Mouse (Mus musculus) heart, adult 2 months (tissue): ENCODE measurements around the gene Gm37240.

Experiments used
- CTCF ChIP-seq: fragments of 200-600 bp; IDR thresholded peaks from 2 replicates; pipeline ENCODE4 v1.8.1; 2022; ENCODE audit warnings: antibody characterized with exemption, mild to moderate bottlenecking, moderate library complexity
- POLR2A ChIP-seq: fragments of 200-500 bp; IDR thresholded peaks from 2 replicates; pipeline ENCODE4 v1.6.1; 2011; ENCODE audit warnings: mild to moderate bottlenecking, low read depth, low read length, control low read depth; ENCODE audit not compliant: insufficient read depth

GRCm38 (mm10) chr3:84955011-84955775, 932.1 kb downstream of the Gm37240 start:
- TF ChIP-seq CTCF, result no peak
- no peak for TF ChIP-seq POLR2A
